Mouse (Mus musculus) forebrain, embryonic 10.5 days (tissue): ENCODE results near the gene Mid1ip1. TPM values are rescaled to one million over a fixed set of nuclear protein-coding genes. Genes with fewer than 3 reads are reported as not detected.

Experiments
- DNase-seq: peaks from one replicate; pipeline ENCODE4 v3.0.0-alpha.2; 2017; ENCODE audit warnings: low spot score; ENCODE audit errors: extremely low spot score
- H3K27ac ChIP-seq: fragments of 300-500 bp; sonication (generic); 2 replicates; pipeline ENCODE4 v1.5.1; 2016; ENCODE audit warnings: mild to moderate bottlenecking
- H3K27me3 ChIP-seq: fragments of 300-500 bp; sonication (generic); 2 replicates; pipeline ENCODE4 v1.6.1; 2016; ENCODE audit warnings: mild to moderate bottlenecking; ENCODE audit not compliant: poor library complexity, severe bottlenecking
- H3K36me3 ChIP-seq: fragments of 300-500 bp; sonication (generic); replicated peaks from 2 replicates; pipeline ENCODE4 v1.6.1; 2016; ENCODE audit warnings: mild to moderate bottlenecking, moderate library complexity
- H3K4me1 ChIP-seq: fragments of 300-500 bp; sonication (generic); 2 replicates; pipeline ENCODE4 v1.6.1; 2016
- H3K4me3 ChIP-seq: fragments of 300-500 bp; sonication (generic); 2 replicates; pipeline ENCODE4 v1.5.1; 2016; ENCODE audit warnings: mild to moderate bottlenecking, moderate library complexity
- H3K9me3 ChIP-seq: fragments of 300-500 bp; sonication (generic); 2 replicates; pipeline ENCODE4 v1.6.1; 2016; ENCODE audit warnings: mild to moderate bottlenecking, moderate library complexity
- WGBS: fragments of 180-500 bp; shearing (Covaris S2); methylation state at CpG from one replicate; pipeline ENCODE4 v1.1.7; 2016; 5-methylcytosine and 5-hydroxymethylcytosine counted together
- polyA plus RNA-seq: library from polyadenylated mRNA; unstranded; fragments of >200 nt; fragmentation: Nextera tagmentation; extraction: Ambion mirVana; gene quantifications from 2 replicates; pipeline ENCODE4 v1.2.1, GENCODE M21; 2016

The Mid1ip1 gene
- polyA plus RNA-seq, 1 experiment from 2014 or later, result 47.8 TPM

DNA sequence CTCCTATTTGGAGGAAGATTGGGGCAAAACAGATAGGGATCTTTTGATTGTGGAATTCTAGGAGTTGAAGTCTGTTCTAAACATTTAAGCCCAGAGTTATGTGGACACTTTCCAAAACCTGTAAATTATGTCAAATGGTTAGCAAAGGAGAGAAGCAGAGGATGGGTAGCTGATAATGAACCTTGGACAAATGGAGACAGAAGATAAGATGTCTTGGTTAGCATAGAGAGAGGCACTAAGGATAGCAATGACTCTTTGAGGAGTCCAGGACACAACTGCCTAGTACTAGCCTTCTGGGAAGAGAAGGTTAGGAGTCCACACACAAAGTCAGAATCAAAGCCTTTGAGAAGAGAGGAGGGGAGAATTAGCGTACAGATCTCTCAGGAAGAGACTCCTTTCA is 20.1 kb downstream of the Mid1ip1 start:
- no peaks in the 10 kb centered on the region for H3K27me3 ChIP-seq
- DNase-seq, result no peak
- H3K27ac ChIP-seq, result no peak overlapping the region
- no peaks in the 10 kb centered on the region for H3K9me3 ChIP-seq
- H3K4me1 ChIP-seq, result peaks cover 18% of the 10 kb centered on the region
- H3K36me3 ChIP-seq, result no peaks in the 10 kb centered on the region
- H3K4me3 ChIP-seq, result no peak overlapping the region
- WGBS, result 32% methylated on average over 1 of the region's 1 CpGs

DNA sequence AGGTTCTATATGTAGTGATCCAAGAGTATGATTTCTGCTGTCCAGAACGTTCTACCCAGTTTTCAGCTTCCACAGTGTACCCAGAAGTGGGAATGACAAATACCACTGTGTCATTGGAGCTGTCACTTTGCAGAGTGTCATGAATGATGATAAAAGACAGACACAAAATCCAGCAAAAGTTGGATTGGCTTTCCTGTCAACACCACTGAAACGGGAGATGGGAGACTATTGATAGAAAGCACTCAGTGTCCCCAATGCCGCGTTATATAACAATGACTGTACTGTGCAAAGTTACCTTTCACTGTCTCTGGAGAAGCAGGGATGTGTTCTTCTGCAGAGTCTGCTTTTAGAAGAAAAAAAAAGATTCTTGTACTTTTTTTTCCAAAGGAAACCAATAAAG is 44.1 kb downstream of the Mid1ip1 start:
- no peak overlapping the region for H3K27ac ChIP-seq
- H3K4me1 ChIP-seq, result peaks cover 5% of the 10 kb centered on the region; the same call in 1 of the 2 replicates
- no peaks in the 10 kb centered on the region for H3K9me3 ChIP-seq
- H3K4me3 ChIP-seq, result no peak overlapping the region
- no peak for DNase-seq
- 80% methylated on average over 4 of the region's 4 CpGs for WGBS
- H3K36me3 ChIP-seq, result no peaks in the 10 kb centered on the region
- H3K27me3 ChIP-seq, result peaks cover 10% of the 10 kb centered on the region; the same call in 1 of the 2 replicates

DNA sequence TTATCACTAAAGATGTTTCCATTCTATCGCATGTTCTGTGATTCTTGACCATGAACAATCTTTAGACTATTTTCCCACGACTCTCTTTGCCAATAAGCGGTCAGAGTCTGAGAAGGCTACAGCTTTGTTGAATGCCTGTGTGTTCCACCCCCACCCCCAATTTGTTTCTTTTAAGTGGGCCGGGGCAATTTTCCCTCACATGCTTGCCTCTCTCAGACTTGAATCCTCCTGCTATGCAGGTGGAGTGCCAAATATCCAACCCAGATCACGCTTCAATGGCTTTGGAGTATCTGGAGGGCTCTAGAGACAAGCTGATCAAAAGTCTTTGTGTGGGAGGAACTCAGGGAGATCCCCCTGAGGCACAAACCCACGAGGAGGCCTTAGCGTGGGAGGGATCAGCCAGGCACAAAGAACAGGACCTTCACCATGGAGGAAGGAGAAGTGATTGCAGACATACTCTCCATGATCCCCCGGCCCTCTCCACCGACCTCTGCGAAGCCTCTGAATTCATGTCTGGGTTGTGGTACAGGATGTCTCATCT is 48.7 kb downstream of the Mid1ip1 start:
- Histone ChIP-seq H3K4me3 (no peak overlapping the region), H3K27me3 (peaks cover 27% of the 10 kb centered on the region), H3K9me3 (no peaks in the 10 kb centered on the region), H3K36me3 (no peaks in the 10 kb centered on the region), H3K4me1 (peaks cover 6% of the 10 kb centered on the region; the same call in 1 of the 2 replicates), H3K27ac (no peak overlapping the region)
- DNase-seq, result no peak
- 69% methylated on average over 10 of the region's 10 CpGs for whole genome bisulfite sequencing

Other genes starting within 250 kb of the Mid1ip1 start
- gene Tspan7, start 229.9 kb upstream of the Mid1ip1 start, polyA plus RNA-seq, result 69.0 and 71.9 TPM in 2 replicates